Mouse (Mus musculus): ENCODE measurements around the gene Gzf1.

Gzf1 gene

GRCm38 (mm10) chr2:148680775-148681291, at the start of gene Gzf1:
Gzf1 (plus strand) TSS chr2:148681023.
- peak; percentile 99 to 100 for DNase-seq (ENCODE audit: low spot score in 2 of 2)

- peak; percentile 59 to 77 for DNase-seq (ENCODE audit: low spot score in 2 of 2)
Measured at GRCm38 (mm10) chr2:148631602-148632001, 49.2 kb upstream of the Gzf1 start.

GRCm38 (mm10) chr2:148634466-148634865, 46.4 kb upstream of the Gzf1 start:
- no peak for DNase-seq (ENCODE audit: low spot score in 2 of 2)

DNA sequence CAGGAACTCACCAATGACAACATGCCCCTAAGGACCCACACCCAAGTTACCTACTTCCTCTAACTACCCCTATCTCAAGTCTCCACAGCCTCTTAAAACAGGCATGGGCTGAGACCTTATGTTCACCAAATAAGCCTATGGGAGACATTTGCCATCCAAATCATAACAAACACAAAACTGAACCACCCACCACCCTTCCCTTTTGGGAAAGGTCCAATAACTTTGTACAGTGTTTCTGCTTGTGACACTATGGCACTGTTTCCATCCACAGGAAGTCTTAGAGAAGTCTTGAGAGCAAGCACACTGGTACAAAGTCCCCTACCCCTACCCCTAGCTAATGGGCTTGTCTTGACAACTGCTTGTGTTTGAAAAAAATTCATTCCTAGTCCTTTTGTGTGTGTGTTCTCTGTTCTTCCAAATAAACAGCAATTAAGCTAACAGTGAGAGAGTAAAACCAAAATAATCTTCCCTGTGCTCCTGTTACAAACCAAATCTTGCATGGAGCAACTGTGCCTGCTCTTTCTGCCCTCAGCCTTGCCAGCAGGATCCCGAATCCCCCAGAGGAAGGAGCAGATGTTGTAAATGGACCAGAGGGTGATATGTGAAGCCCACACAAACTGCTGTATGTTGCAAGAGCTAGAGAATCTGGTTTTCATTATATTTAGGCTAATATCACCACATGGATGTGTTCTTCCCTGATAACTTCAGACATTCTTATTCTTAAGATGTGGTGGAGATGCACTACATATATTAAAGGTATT, 38.0 kb upstream of the Gzf1 start:
- no peak for DNase-seq (ENCODE audit: low spot score in 2 of 2)

- DNase-seq (ENCODE audit: low spot score in 2 of 2): no peak
Measured at GRCm38 (mm10) chr2:148644421-148645000, 36.3 kb upstream of the Gzf1 start.

DNA sequence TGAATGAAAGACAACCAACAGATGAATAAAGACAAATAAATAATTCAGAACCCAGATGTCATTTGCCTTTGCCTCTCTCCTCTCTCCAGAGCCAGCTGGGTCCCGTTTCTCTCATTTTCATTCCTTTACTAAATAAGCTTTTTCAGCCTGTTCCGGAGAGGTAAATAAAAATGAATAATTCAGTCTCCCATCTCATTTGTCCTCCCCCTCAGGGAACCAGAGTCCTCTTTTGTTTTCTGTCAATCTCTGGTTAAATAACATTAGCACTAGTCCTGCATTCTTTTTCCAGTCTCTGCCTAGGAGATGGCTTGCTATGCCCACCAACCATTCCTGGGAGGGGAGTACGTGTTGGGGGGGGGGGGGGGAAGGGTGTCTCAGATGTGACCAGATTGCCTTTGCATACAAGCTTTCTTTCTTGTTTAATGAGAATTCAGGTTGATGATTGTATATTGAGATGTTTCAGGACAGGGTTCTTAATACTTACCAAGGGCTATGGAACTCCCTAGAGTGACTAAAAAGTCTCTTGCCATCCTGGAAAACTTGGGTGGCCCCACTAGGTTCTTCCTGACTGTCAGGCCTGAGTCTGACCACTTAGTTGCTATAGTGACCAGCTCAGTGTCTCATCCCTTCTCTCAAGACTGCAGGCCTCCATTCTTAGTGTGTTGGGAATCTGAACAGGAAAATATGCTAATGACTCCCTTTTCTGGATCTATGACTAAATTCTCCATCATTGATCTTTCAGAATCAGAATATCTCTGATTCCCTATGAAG, 30.1 kb upstream of the Gzf1 start:
- DNase-seq (ENCODE audit: low spot score in 2 of 2): no peak

DNA sequence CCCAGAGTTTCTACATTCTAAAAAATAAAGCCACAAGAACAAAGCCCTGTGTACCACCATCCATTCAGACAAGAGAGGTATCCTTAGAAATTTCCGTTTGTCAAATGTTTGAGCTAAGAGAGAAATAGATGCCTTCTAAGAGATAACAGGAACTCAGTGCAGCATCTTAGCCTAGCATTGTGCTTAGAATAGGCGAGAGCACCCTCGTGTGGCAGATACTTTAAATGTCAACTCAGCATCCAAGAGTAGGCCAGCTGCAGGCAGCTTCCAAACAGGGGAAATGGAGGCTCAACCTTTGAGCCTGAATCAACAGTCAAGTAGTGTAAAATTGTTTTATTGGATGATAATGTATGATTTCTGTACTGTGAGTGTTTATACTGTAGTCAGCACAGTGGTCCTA, 25.9 kb upstream of the Gzf1 start:
- peak; percentile 16 to 64 for DNase-seq (ENCODE audit: low spot score in 2 of 2)

- no peak for DNase-seq (ENCODE audit: low spot score in 2 of 2)
Measured at GRCm38 (mm10) chr2:148663458-148663857, 17.4 kb upstream of the Gzf1 start.

- DNase-seq (ENCODE audit: low spot score in 2 of 2): peak; percentile 99
Measured at GRCm38 (mm10) chr2:148672199-148673096, 8.4 kb upstream of the Gzf1 start, which contains the start of gene Nxt1. Nxt1 (plus strand) TSS chr2:148672601.

DNA sequence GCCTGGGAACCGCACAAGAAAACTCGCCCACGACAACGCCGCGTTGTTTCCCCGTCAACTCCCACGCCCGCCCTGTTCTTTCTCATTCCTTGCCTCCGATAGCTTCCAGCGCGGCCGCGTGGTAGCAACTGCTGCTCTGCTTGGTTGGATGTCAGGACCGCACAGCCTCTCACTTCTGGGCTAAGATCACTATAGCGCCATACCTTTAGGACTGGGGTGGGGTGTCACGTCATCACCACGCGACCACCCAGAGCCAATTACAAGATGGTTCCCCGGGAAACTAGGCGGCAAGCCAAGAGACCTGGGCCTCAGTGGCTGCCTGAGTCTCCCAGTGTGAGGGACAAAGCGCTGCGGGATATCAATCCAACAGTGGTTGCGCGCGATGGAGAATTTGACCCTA, 3.0 kb upstream of the Gzf1 start:
- DNase-seq (ENCODE audit: low spot score in 2 of 2): peak; percentile 39 to 41

DNA sequence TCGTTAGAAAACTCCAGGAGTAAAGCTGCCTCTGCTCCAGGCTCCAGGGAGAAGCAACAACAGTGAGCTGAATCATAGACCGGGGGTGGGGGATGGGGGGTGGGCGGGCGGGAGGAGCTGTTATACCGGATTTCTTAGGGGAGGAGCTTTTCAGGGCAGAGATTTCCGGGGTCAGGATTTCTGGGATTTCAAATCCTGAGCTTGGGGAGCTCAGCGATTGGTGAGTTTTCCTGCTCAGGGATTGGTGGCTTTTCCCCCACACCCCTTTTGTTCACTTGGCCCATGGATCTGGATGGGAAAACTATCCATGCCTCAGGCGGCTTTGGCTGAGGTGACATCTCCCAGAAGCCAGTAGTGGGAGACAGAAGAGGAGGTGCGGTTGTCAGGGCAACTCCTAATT, 1.5 kb upstream of the Gzf1 start:
- peak; percentile 74 to 82 for DNase-seq (ENCODE audit: low spot score in 2 of 2)

- peak; percentile 56 to 68 for DNase-seq (ENCODE audit: low spot score in 2 of 2)
Measured at GRCm38 (mm10) chr2:148681461-148681891, 653 bp downstream of the Gzf1 start.

- no peak for DNase-seq (ENCODE audit: low spot score in 2 of 2)
Measured at GRCm38 (mm10) chr2:148683031-148683430, 2.2 kb downstream of the Gzf1 start.

GRCm38 (mm10) chr2:148684972-148685371, 4.1 kb downstream of the Gzf1 start:
- DNase-seq (ENCODE audit: low spot score in 2 of 2): no peak

DNA sequence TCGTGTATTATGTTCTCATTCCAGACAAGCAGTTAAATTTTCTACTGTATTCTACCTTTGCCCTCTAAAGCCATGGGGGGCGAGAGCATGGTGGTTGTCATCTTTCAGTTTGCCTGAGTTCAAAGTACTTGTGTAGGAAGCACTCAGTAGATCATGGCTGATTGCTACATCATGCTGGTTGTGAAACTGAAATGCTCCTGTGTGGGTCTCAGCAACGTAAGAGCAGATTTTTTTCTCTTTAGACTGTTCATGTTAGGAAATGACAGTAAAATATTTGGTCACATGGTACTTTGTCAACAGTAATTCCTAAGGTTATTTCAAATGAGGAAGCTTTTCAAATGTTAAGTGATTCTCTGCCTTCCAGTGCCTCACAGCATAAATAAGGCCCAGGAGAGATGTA, 4.9 kb downstream of the Gzf1 start:
- DNase-seq (ENCODE audit: low spot score in 2 of 2): no peak

- DNase-seq (ENCODE audit: low spot score in 2 of 2): no peak
Measured at GRCm38 (mm10) chr2:148686862-148687261, 6.0 kb downstream of the Gzf1 start.

GRCm38 (mm10) chr2:148687971-148688370, 7.1 kb downstream of the Gzf1 start:
- DNase-seq (ENCODE audit: low spot score in 2 of 2): no peak

DNA sequence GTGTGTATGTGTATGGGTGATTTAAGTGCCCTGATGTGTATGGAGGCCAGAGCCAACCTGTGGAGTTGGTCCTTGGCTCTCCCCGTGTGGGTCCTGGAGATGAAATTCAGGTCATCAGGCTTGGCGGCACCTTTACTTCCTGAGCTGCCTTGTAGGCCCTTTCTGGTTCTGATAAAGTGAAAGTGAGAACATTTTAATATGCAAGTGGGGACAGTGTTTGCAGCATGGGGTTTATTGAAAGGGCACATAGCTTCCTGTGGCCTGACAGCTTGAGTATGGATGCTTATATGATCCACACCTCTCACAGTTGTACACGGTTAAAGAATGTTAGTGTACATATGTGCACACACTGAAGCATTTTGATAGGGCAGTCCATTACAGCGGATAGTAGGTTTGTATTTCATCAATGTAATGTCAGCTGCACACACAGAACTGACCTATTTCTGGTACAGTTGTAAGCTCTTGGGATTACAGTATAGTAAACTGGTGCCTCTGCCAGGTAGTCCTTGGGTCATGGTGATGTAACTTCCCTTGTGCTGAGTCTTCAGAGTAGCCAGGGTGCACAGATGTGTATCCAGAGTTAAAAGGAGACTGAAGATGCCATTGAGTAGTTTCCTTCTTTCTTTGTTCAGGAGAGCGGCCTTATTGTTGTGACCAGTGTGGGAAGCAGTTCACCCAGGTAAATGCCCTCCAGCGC, 8.8 kb downstream of the Gzf1 start:
- DNase-seq (ENCODE audit: low spot score in 2 of 2): no peak

DNA sequence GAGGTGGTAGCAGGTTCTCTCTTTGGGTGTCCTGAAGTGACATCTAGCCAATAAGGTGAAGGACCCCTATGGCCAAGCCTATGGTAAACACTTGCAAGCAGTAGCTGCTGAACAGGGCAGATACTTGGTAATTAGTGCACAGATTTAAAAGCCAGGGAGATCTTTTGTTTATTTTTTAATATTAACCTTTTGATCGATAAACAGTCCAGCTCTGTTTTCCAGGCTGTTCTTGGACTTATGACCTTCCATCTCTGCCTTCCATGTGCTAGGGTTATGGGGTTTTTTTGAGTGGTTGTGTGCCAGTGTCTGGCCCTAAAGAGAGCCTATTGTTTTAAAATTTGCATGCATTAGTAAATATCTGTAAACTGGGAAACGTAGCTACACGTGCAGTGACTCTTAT, 9.5 kb downstream of the Gzf1 start:
- DNase-seq (ENCODE audit: low spot score in 2 of 2): no peak

DNA sequence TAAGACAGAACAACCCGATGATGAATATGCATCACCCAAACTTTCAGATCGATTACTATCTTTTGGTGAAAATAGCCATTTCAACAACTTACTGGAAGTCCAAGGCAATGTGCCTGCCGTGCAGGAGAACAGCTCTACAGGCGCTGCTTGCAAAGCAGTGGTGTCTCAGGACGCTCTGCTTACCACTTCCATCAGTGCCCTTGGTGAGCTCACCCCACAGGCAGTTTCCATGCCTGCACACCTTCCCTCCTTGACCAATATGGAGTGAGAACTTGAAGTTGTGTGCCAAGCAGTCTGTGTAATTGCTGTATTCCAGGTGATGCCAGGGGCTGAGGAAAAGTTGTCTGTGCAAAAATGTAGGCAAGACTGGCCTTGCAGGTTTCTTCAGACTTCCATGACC, 10.0 kb downstream of the Gzf1 start:
- no peak for DNase-seq (ENCODE audit: low spot score in 2 of 2)

GRCm38 (mm10) chr2:148698571-148698970, 17.7 kb downstream of the Gzf1 start:
- DNase-seq (ENCODE audit: low spot score in 2 of 2): no peak

Measured in heart, adult 9 months (tissue).